Mouse (Mus musculus) liver, embryonic 14.5 days (tissue): ENCODE measurements around the gene Dpep3.

Experiments used
- CTCF ChIP-seq: IDR thresholded peaks from 2 replicates; pipeline ENCODE4 v1.5.1; 2016; ENCODE audit warnings: antibody characterized with exemption, low read depth, control low read depth
- EP300 ChIP-seq: IDR thresholded peaks from 2 replicates; pipeline ENCODE4 v1.6.1; 2016; ENCODE audit warnings: antibody characterized with exemption, low read depth

GRCm38 (mm10) chr8:105975363-105975762 lies 3.9 kb downstream of the Dpep3 start:
- TF ChIP-seq CTCF (peak; percentile 39), EP300 (no peak)
